Mouse (Mus musculus) 3T3-L1 (cell line): ENCODE data around the gene Zc3h7b.
"Not testable (repeated sequence)": the region's sequence is repeated elsewhere in the genome, so short reads cannot be mapped to it uniquely, and the experiment has no call there.

Experiments
- DNase-seq: peaks from one replicate; pipeline ENCODE4 v3.0.0-alpha.2; 2015; ENCODE audit warnings: low read depth, low spot score

The Zc3h7b gene

DNA sequence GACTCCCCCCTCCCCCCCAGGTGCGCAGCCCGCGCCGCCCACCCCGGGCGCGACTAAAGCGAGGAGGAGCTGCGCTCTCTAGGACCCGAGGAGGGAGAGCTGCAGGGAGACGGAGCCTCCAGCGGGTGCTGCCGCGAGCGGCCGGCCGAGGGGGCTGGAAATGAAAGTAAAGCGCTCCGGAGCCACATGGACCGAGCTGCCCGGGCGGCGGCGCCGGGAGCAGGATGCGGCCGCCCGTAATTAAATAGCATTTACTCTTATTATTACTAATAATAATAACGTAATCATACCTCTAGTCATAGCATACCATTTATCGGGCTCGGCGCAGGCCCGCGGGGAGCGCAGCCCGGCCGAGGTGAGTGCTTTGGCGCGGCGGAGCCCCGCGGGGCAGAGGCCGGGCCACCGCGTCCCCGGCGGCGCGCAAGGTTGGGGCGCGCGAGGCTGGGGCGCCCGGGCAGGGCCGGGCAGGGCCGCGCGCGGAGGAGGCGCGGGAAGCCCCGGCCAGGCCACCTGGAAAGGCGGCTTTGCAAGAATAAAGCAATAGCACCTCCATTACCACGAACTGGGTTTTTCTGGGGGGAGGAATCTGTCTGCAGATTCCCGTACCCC, at the start of gene Zc3h7b, which contains the start of gene Rangap1:
TSS of gene Zc3h7b (plus strand) at position 66 of the 609 bp plus-strand sequence.
TSS of gene Rangap1 (minus strand) at position 539 of the 609 bp plus-strand sequence.
- DNase-seq = peak; percentile 68

DNA sequence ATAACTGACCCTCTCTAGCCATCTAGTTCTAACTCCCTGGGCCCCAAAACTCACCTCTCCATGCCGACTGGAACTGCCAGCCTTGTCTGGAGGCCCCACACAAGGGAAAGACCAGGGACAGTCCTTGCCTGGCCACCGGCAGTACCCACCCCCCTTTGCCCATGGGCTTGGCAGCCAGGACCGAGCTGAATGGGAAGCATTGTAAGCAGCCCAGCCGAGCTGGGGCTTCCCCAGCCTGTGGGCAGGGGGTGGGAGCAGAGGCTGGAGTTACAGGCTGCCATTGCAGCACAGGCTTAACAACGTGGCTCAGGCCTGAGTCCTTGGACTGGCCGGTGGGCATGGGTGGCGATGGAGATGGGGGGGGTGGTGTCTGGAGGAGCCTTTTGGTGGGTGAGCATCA, 47.7 kb upstream of the Zc3h7b start, which contains the start of gene Chadl:
TSS of gene Chadl (minus strand) at position 113 of the 400 bp plus-strand sequence.
- no peak for DNase-seq

DNA sequence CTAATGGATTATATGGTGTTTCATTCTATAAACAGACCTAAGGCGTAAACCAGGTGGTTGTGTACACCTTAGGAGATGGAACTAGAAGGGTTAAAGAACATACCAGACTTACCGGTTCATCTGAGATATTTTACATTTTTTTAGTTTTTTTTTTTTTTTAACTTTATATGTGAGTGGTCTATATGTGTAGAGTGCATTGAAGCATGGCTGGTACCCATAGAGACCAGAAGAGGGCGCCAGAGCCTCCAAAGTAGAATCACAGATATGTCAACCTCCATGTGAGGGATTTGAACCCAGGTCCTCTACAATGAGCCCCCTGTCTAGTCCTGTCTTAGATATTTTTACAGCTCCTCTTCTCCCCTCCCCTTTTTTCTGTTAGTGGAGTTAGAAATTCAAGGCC, 47.0 kb upstream of the Zc3h7b start:
- DNase-seq = peak; percentile 62

DNA sequence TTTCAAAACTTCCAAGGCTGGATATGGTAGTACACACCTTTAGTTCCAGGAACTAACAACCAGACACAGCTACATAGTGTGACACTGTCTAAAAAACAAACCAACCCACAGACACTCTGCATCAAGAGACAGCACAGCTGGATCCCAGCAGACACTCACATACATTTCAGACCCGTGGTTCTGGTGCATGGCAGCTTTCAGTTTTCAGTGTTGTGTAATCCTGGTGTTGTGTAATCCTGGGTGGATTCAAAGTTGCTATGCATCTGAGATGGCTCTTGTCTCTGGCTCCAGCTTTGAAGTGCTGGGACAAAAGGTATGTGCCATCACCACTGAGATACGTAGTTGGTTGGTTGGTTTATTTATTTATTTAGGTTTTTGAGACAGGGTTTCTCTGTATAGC, 46.3 kb upstream of the Zc3h7b start:
- peak; percentile 29 for DNase-seq

DNA sequence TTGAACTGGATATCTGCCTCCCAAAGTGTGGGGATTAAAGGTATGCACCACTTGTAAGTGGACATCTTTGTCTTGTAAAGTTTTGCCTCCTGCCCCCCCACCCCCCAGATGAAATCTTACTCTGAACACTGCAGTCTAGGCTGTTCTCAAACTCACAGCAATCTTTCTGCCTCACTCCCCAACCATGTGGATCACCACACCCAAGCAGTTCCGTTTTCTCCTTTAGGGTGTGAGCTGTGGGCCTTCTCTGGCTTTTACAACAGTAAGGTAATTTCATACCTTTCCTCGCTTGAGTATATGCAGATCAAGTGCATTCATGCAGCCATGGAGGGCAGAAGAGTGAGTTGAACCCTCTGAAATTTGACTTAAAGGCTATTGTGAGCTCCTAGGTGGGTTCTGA, 44.7 kb upstream of the Zc3h7b start:
- DNase-seq = no peak

DNA sequence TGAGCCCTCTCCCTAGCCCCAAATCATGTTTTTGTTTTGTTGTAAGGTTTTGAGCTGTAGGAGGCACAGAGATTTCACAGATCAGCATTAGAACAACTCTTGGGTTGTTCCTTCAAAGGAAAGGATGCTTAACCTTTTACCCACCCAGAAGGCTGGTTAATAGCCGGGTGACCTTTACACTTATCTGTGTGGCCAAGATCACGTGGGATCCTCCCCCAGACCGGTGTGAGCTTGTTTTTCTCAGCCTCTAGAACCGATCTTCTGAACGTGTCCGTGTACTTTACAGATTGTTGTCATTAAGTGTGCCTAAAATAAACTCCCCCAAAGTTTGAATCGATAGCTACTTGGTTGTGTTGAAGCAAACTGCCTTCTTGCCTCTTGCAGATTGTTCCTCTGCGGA, 44.3 kb upstream of the Zc3h7b start:
- DNase-seq = no peak

DNA sequence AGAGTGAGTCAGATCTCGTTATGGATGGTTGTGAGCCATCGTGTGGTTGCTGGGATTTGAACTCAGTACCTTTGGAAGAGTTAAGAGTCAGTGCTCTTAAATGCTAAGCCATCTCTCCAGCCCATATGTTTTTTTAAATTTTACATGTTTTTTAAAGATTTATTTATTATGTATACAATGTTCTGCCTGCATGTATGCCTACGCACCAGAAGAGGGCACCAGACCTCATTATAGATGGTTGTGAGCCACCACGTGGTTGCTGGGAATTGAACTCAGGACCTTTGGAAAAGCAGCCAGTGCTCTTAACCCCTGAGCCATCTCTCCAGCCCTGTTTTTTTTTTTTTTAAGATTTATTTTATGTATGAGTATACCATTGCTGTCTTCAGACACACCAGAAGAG, 43.5 kb upstream of the Zc3h7b start:
- DNase-seq = not testable (repeated sequence)

DNA sequence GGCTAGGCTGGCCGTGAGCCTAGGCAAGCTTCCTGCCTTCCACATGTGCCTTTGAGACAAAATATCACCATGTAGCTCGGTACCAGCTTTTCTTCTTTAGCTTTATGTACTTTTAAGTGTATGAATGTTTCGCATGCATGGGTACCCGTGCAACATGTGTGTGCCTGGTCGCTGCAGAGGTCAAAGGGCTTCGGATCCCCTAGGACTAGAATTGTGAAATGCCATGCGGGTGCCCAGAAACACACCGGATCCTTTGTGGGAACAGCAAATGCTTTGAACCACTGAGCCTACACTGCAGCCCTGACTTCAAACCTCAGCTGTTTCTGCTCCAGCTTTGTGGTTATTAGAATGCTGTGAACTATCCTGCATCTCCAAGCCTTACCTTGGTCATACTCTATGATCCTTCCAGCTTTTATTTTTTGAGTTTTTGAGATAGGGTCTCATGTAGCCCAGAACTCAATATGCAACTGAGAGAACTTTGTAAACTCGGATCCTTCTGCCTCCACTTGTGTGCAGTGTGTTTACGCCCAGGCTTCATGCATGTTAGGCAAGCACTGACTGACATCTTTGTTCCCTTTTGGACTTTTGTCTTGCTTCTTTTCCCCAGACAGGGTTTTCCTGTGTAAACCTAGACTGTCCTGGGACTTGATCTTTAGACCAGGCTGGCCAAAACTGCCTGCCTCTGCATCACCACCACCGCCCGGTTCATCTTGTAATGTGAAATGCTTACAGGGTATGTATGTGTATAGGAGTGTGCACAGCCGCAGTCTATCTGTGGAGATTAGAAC, 42.4 kb upstream of the Zc3h7b start:
- DNase-seq = no peak

DNA sequence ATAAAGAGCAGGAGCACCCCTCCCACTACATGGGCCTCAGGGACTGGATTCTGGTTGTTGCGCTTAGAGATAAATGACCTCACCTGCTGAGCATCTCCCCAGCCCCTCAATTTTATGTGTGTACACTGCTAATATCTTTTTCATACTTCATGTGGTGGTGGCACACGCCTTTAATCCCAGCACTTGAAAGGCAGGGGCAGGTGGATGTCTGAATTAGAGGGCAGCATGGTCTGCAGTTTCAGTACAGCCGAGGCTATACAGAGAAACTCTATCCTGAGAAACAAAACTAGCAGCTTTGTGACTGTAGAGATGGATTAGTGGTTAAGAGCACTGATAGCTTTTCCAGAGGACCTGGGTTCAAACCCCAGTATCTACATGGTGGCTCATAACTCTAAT, 41.8 kb upstream of the Zc3h7b start:
- DNase-seq = no peak

DNA sequence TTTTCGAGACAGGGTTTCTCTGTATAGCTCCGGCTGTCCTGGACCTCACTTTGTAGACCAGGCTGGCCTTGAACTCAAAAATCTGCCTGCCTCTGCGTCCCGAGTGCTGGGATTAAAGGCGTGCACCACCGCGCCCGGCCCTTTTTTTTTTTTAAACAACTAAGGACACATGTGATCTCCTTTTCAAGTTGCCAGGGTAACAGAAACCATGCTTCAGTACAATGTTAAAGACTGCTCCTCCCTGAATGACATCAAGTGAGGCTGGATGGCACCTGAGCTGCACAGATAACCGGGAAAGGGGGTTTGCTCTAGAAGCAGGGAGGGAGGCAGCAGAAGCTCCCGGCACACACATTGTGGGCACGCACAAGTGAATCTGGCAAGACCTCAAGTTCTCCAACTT, 35.9 kb upstream of the Zc3h7b start:
- DNase-seq = no peak

DNA sequence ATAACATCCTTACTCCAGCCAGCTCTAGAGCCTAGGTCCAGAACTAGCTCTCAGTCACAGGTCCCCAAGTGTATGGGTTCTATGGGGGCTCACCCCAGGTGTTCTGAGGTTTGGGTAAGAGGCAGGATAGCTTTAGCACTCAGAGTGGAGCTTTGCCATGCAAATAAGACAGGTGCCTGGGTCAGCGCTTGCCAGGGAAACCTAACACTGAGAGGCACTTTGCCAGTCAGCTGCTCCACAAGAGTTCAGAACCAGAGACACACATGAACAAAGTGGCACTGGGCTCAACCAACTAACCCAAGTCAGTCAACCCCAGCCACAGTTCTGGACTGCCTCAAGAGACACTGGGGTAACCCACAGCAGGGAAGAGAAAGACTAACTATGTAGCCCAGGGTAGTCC, 35.2 kb upstream of the Zc3h7b start:
- no peak for DNase-seq

DNA sequence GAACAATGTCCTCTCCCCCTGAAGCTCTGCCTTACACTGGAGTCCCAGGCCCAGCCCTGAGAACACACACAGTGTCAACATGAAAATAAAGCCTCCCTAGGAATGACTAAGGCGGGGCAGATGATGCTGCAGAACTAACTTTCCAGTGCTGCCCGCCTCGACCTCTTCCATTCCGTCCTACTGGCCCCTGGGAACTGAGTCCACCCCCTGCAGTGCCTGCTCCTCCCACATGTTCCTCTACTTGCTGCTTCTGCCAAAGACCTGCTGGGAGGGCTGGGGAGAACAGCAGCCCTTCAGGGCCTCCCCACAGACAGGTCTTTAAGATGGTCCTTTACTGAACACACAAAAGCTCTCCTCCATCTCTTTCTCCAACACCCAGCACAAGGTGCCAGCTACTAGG, 34.1 kb upstream of the Zc3h7b start:
- no peak for DNase-seq

DNA sequence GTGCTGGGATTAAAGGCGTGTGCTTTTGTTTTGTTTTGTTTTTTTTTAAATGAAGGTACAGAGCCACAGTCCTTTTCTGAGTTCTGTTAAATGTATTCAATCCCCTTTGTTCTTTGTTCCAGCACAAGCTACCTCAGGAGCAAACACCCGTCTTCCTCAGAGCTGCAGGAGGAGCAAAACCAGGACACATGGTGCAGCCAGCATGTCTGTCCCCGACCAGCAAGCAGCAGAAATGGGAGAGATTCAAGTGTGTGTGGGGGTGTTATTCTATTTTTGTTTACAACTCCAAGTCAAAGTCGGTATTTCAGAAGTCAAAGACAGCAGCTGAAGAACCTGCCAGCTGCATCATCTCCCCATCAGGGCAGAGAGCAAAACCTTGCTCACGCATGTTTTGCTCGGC, 31.1 kb upstream of the Zc3h7b start:
- DNase-seq = no peak

DNA sequence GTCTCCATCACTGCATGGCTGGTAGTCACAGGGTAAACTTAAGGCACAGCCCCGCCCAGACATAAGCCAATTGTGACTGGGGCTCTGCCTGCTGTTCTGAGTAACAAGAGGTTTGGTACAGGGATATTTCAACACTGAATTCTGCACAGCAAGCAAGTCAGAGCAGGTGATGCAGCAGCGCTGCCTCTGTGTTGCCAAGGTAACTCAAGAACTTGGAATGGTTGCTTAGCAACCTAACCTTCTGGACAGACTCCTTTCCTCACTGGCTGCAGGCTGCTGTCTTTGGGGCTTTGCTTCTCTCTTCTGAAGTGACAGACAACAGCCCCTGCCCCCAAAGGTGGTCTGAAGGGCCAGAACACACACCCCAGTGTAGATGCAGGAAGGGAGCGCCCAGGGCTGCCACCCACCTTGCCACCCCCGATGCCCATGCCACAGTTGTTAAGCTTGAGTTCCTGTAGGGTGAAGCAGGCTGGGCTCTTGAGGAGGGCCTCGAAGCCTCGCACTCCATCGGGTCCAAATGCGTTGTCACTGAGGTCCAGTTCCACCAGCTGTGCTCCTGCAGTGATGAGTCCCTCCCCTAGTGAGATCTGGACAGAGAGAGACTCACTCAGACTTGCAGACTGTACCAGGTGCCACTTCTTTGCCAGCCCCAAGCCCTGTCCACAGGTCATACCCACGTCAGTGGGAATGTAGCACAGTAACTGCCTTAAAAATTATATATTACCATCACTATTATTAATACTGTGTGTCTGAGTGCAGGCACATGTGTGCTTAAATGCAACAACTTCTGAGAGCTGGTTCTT, 26.3 kb upstream of the Zc3h7b start:
- DNase-seq = no peak

DNA sequence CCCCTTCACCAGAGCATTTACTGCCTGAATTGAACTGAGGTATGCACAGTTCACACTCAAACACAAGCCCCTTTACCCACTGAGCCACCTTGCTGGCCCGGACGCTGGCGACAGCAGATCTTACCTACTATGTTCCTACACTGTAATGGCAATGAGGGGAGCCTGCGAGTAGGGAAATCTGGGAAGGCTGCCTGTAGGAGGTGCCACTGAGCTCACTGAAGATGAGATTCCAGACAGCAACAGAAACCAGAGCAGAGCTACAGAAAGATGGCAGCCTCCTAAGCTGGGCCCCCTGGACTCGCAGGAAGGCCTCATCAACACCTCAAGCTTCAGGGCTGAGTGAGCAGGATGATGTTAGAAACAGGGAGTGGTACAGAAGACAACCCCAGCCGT, 25.7 kb upstream of the Zc3h7b start:
- DNase-seq = peak; percentile 27

DNA sequence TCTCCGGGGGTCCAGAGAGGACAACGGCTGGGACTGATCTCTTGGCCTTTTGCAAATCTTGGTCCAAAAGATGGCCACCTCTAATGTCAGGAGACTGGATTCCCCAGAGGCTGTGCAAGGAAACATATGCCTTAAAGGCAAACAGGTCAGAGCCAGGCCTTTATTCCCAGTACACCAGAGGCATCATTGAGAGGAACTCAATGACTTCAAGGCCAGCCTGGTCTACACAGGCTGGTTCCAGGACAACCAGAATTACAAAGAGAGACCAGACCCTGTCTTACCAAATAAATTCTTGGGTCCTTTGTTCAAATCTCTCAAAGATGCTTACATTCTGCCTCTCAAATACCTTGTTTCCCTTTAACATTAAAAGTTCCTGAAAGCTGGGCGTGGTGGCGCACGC, 22.5 kb upstream of the Zc3h7b start:
- DNase-seq = no peak

DNA sequence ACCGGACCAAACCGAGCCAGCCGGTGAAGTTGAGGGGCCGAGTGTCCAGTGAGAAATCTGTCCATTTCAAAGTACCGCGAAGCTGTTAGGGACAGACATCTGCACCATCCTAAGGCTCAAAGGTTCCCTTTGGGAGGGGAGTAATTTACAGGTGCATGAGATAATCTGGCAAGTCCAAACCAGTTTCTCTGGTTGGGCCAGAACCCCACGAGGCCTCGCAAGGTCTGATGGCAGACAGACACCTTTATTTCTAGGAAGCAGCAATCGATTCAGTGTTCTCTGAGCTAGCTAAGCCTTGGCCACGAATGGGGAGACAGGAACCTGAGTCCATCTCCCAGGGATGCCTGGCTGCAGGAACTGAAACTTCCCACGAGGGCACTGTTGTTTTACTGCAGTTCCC, 21.2 kb upstream of the Zc3h7b start:
- no peak for DNase-seq

DNA sequence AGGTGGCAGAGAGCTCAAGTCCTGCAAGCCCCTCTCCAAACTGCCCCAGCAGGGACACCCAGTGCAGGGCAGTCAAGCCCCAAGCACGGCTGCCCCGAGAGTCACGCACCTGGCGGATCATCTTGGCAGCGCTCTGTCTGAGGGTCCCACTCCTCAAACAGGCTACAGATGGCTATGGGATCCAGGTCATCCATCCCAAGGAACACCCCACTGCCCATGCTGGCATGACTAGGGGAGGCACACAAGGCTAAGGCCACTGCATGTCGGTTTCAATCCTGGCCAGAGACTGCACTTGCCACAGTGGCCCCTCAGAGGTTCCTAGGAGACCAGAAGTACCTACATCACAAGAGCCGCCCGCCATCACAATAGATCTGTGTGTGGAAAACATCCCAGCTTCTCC, 18.9 kb upstream of the Zc3h7b start:
- DNase-seq = no peak

DNA sequence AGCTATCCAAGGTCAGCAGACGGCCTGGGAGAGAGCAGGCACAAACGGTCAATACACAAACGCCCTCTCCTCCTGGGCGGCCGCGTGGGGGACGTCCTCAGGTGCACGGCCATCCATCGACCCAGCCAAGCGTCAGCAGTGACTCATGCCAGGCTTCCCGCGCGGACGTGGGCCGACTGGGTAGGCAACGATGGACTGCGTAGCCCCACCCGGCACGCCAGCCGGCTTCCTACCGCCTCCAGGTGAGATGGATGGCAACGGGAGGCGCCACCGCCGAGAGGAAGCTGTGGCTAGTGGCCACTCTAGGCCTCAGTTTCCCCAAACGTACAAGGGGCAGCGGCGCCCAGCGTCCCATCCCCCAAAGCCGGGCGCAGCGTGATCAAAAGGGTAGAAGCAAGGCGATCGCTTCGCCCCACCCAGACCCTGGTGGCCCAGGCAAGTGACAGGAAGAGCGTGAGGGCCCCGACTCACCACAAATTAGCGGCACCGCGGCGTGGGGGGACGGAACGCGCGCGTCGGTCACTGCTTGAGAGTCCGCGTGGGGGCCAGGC, 15.5 kb upstream of the Zc3h7b start:
- peak; percentile 29 for DNase-seq

DNA sequence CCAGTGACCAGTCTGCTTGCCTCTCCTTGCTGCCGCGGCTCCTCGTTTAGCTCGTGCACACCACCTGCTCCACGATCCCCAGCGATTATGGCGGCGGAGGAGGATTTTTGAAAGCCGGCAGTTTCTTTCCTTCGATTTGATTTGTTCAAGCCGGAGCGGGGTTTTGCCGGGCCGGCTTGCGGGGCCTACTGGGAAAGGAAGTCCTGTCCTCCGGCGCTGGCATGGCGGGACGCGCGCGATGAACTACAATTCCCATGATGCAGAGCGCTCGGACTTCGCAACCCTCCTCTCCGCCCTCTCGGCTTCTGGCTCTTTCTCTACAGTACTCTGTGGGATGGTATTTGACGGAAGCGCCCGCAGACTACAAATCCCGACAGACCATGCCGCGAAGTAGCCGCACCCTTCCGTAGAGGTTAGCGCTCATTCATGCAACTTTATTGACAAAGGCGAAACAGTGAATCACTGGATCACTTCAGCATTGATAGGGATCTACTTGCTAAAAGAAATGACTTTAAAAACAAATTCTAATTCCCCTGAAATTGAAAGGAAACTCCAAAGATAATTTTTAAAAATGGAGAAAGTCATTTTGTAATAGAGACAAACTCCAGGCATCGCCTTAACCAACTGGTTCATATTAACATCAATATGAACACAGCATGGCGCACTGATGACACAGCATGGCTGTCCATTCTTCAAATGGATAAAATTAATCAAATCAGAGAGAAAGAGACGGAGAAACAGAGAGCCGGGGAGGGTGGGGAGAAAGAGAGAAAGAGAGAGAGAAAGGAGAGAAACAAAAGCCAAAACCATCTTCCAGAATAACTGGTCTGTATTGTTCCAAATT, 14.8 kb upstream of the Zc3h7b start:
- DNase-seq = peak; percentile 99

DNA sequence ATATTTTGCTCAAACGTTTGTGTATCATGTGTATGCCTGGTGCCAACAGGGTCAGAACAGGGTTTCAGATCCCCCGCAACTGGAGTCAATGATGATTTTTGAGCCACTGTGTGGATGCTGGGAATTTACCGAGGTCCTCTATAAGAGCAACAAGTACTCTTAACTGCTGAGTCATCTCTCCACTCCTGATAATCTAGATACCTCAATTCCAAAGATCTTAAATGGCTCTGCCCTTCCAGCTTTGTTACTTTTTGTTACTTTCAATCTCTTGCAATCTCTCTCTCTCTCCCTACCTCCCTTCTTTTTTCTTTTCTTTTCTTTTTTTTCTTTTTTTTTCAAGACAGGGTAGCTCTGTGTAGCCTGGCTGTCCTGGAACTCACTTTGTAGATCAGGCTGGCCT, 9.8 kb upstream of the Zc3h7b start:
- DNase-seq = peak; percentile 14
